Mouse (Mus musculus) neural tube, embryonic 13.5 days (tissue): ENCODE data around the gene Aqp7. TPM values are rescaled to one million over a fixed set of nuclear protein-coding genes. Genes with fewer than 3 reads are reported as not detected.

Source experiments
- ATAC-seq: fragments of 200-750 bp; cut with Nextera tagmentation; 2 replicates; pipeline ENCODE4 v1.8.0; 2017; ENCODE audit warnings: low read depth, mild to moderate bottlenecking, moderate TSS enrichment, moderate library complexity
- H3K27ac ChIP-seq: fragments of 300-500 bp; sonication (generic); replicated peaks from 2 replicates; pipeline ENCODE4 v1.5.1; 2015; ENCODE audit warnings: moderate library complexity, mild to moderate bottlenecking, inconsistent platforms
- H3K27me3 ChIP-seq: fragments of 300-500 bp; sonication (generic); 2 replicates; pipeline ENCODE4 v1.6.1; 2015; ENCODE audit warnings: mild to moderate bottlenecking, inconsistent platforms
- H3K36me3 ChIP-seq: fragments of 300-500 bp; sonication (generic); 2 replicates; pipeline ENCODE4 v1.6.1; 2015; ENCODE audit warnings: mild to moderate bottlenecking, inconsistent platforms
- H3K4me1 ChIP-seq: fragments of 300-500 bp; sonication (generic); replicated peaks from 2 replicates; pipeline ENCODE4 v1.6.1; 2015; ENCODE audit warnings: inconsistent platforms
- H3K4me2 ChIP-seq: fragments of 300-500 bp; sonication (generic); 2 replicates; pipeline ENCODE4 v1.6.1; 2015; ENCODE audit warnings: inconsistent platforms, mild to moderate bottlenecking, moderate library complexity
- H3K4me3 ChIP-seq: fragments of 300-500 bp; sonication (generic); 2 replicates; pipeline ENCODE4 v1.5.1; 2015; ENCODE audit warnings: mild to moderate bottlenecking, inconsistent platforms
- H3K9ac ChIP-seq: fragments of 300-500 bp; sonication (generic); 2 replicates; pipeline ENCODE4 v1.6.1; 2015; ENCODE audit warnings: moderate library complexity, mild to moderate bottlenecking, inconsistent platforms
- H3K9me3 ChIP-seq: fragments of 300-500 bp; sonication (generic); 2 replicates; pipeline ENCODE4 v1.6.1; 2016; ENCODE audit warnings: inconsistent platforms
- WGBS: fragments of 180-500 bp; shearing (Covaris S2); methylation state at CpG from one replicate; pipeline ENCODE4 v1.1.7; 2015; 5-methylcytosine and 5-hydroxymethylcytosine counted together
- microRNA-seq: library from miRNA; unstranded; fragments of <30 nt; microRNA quantifications from one replicate; pipeline ENCODE4, GENCODE M21; 2016
- polyA plus RNA-seq: library from polyadenylated mRNA; unstranded; fragments of >200 nt; fragmentation: Nextera tagmentation; extraction: Ambion mirVana; gene quantifications from 2 replicates; pipeline ENCODE4 v1.2.1, GENCODE M21; 2015

Gene Aqp7
- polyA plus RNA-seq, 1 experiment from 2014 or later, result not detected

GRCm38 (mm10) chr4:40983686-40984085, 64.3 kb downstream of the Aqp7 start:
- WGBS, result 96% methylated on average over 1 of the region's 1 CpGs
- H3K36me3 ChIP-seq, result peaks cover 86% of the 10 kb centered on the region

More at GRCm38 (mm10) chr4:40983686-40984085, 64.3 kb downstream of the Aqp7 start:
- no peaks in the 10 kb centered on the region for H3K9me3 ChIP-seq
- no peak for ATAC-seq
- no peaks in the 10 kb centered on the region for H3K4me1 ChIP-seq
- H3K4me3 ChIP-seq, result no peak overlapping the region
- no peaks in the 10 kb centered on the region for H3K27me3 ChIP-seq
- no peak overlapping the region for H3K9ac ChIP-seq
- H3K4me2 ChIP-seq, result no peak overlapping the region
- H3K27ac ChIP-seq, result no peak overlapping the region

Small RNA genes lying within 50 kb of the gene (microRNA-seq; reads per million reads assigned to microRNA genes)
- gene Mir3094, result 0.44 reads per million

Other genes starting within 250 kb of the Aqp7 start
- gene B4galt1, start 194.1 kb downstream of the Aqp7 start, polyA plus RNA-seq, result 10.2 and 12.1 TPM in 2 replicates
- not detected in 2 replicates for gene Spink4, start 128.1 kb downstream of the Aqp7 start, polyA plus RNA-seq
- 233 and 247 TPM in 2 replicates for gene Bag1, start 99.8 kb downstream of the Aqp7 start, polyA plus RNA-seq
- 184 and 197 TPM in 2 replicates for gene Chmp5, start 99.7 kb downstream of the Aqp7 start, polyA plus RNA-seq
- gene Nfx1, start 77.2 kb downstream of the Aqp7 start, polyA plus RNA-seq, result 93.2 and 103 TPM in 2 replicates
- gene Aqp3, start 50.0 kb upstream of the Aqp7 start, polyA plus RNA-seq, result 0.20 and 0.59 TPM in 2 replicates
- 30.0 and 32.6 TPM in 2 replicates for gene Nol6, start 76.3 kb upstream of the Aqp7 start, polyA plus RNA-seq
- 70.0 and 79.9 TPM in 2 replicates for gene Ube2r2, start 87.6 kb upstream of the Aqp7 start, polyA plus RNA-seq
- 58.3 and 77.6 TPM in 2 replicates for gene Ubap2, start 227.0 kb upstream of the Aqp7 start, polyA plus RNA-seq